Mouse (Mus musculus): Measurements from ENCODE around the gene Egfem1. TPM values are rescaled to one million over a fixed set of nuclear protein-coding genes. Genes with fewer than 3 reads are reported as not detected.

The Egfem1 gene
- polyA plus RNA-seq (2014; fragmentation: Nextera tagmentation; extraction: Ambion mirVana), result 0.48 and 0.99 TPM in 2 replicates

- peaks cover 61% of the 10 kb centered on the region for H3K27me3 ChIP-seq (replicated peaks; ENCODE audit: control insufficient read depth, insufficient read depth, low read length)
Observed at GRCm38 (mm10) chr3:29081952-29082295, at the start of gene Egfem1. Gene Egfem1, plus strand, starts transcription at chr3:29082023.

GRCm38 (mm10) chr3:29033107-29033506 is 48.7 kb upstream of the Egfem1 start:
- Histone ChIP-seq H3K4me2 (ENCODE audit: low read length) (no peak overlapping the region), H3K4me1 (replicated peaks; ENCODE audit: control insufficient read depth, insufficient read depth, low read length) (no peaks in the 10 kb centered on the region), H3K9ac (ENCODE audit: low read length) (no peak overlapping the region), H3K27ac (ENCODE audit: low read depth) (no peak overlapping the region), H3K27me3 (replicated peaks; ENCODE audit: control insufficient read depth, insufficient read depth, low read length) (no peaks in the 10 kb centered on the region), H3K36me3 (ENCODE audit: control insufficient read depth, insufficient read depth, low read length) (no peaks in the 10 kb centered on the region), H3K9me3 (ENCODE audit: control insufficient read depth, low read length) (no peaks in the 10 kb centered on the region), H3K4me3 (ENCODE audit: low read depth, low read length) (no peak overlapping the region)
- 87% methylated on average over 2 of the region's 2 CpGs for WGBS
- no peak for DNase-seq (ENCODE audit: low spot score)
- no peak for ATAC-seq (replicated peaks; ENCODE audit: low FRiP score, low TSS enrichment, low read depth)

More at GRCm38 (mm10) chr3:29081952-29082295, at the start of gene Egfem1:
- H3K36me3 ChIP-seq (ENCODE audit: control insufficient read depth, insufficient read depth, low read length), result no peaks in the 10 kb centered on the region
- ATAC-seq (replicated peaks; ENCODE audit: low FRiP score, low TSS enrichment, low read depth) (no peak; the same call in 1 of the 2 replicates), DNase-seq (ENCODE audit: low spot score) (peak; percentile 58)
- H3K27ac ChIP-seq (ENCODE audit: low read depth), result no peak within 1 kb of the TSS
- H3K4me3 ChIP-seq (ENCODE audit: low read depth, low read length), result peak within 1 kb of the TSS; percentile 38
- 5% methylated on average over 12 of the region's 12 CpGs for WGBS
- peak within 1 kb of the TSS; percentile 77 for H3K4me2 ChIP-seq (ENCODE audit: low read length)
- no peak within 1 kb of the TSS for H3K9ac ChIP-seq (ENCODE audit: low read length)
- H3K4me1 ChIP-seq (replicated peaks; ENCODE audit: control insufficient read depth, insufficient read depth, low read length), result peaks cover 7% of the 10 kb centered on the region; the same call in 1 of the 2 replicates
- H3K9me3 ChIP-seq (ENCODE audit: control insufficient read depth, low read length), result no peaks in the 10 kb centered on the region

GRCm38 (mm10) chr3:29036146-29036545 is 45.7 kb upstream of the Egfem1 start:
- ATAC-seq (replicated peaks; ENCODE audit: low FRiP score, low TSS enrichment, low read depth), result no peak
- DNase-seq (ENCODE audit: low spot score), result peak; percentile 56

GRCm38 (mm10) chr3:29036620-29037019 is 45.2 kb upstream of the Egfem1 start:
- Histone ChIP-seq H3K4me2 (ENCODE audit: low read length) (no peak overlapping the region), H3K4me3 (ENCODE audit: low read depth, low read length) (no peak overlapping the region), H3K27ac (ENCODE audit: low read depth) (no peak overlapping the region), H3K9ac (ENCODE audit: low read length) (no peak overlapping the region), H3K9me3 (ENCODE audit: control insufficient read depth, low read length) (peaks cover 2% of the 10 kb centered on the region; the same call in 1 of the 2 replicates), H3K36me3 (ENCODE audit: control insufficient read depth, insufficient read depth, low read length) (no peaks in the 10 kb centered on the region), H3K4me1 (replicated peaks; ENCODE audit: control insufficient read depth, insufficient read depth, low read length) (no peaks in the 10 kb centered on the region), H3K27me3 (replicated peaks; ENCODE audit: control insufficient read depth, insufficient read depth, low read length) (no peaks in the 10 kb centered on the region)
- DNase-seq (ENCODE audit: low spot score) (no peak), ATAC-seq (replicated peaks; ENCODE audit: low FRiP score, low TSS enrichment, low read depth) (no peak)

More at GRCm38 (mm10) chr3:29036146-29036545, 45.7 kb upstream of the Egfem1 start:
- no peak overlapping the region for H3K4me3 ChIP-seq (ENCODE audit: low read depth, low read length)
- no peaks in the 10 kb centered on the region for H3K4me1 ChIP-seq (replicated peaks; ENCODE audit: control insufficient read depth, insufficient read depth, low read length)
- H3K4me2 ChIP-seq (ENCODE audit: low read length), result no peak overlapping the region
- no peaks in the 10 kb centered on the region for H3K27me3 ChIP-seq (replicated peaks; ENCODE audit: control insufficient read depth, insufficient read depth, low read length)
- H3K9me3 ChIP-seq (ENCODE audit: control insufficient read depth, low read length), result peaks cover 2% of the 10 kb centered on the region; the same call in 1 of the 2 replicates
- H3K36me3 ChIP-seq (ENCODE audit: control insufficient read depth, insufficient read depth, low read length), result no peaks in the 10 kb centered on the region
- H3K9ac ChIP-seq (ENCODE audit: low read length), result no peak overlapping the region
- 5% methylated on average over 3 of the region's 3 CpGs for WGBS
- no peak overlapping the region for H3K27ac ChIP-seq (ENCODE audit: low read depth)

- no peak overlapping the region for H3K4me3 ChIP-seq (ENCODE audit: low read depth, low read length)
- no peaks in the 10 kb centered on the region for H3K36me3 ChIP-seq (ENCODE audit: control insufficient read depth, insufficient read depth, low read length)
- H3K4me2 ChIP-seq (ENCODE audit: low read length), result no peak overlapping the region
- 89% methylated on average over 7 of the region's 7 CpGs for WGBS
- H3K9ac ChIP-seq (ENCODE audit: low read length), result no peak overlapping the region
- no peaks in the 10 kb centered on the region for H3K4me1 ChIP-seq (replicated peaks; ENCODE audit: control insufficient read depth, insufficient read depth, low read length)
- ATAC-seq (replicated peaks; ENCODE audit: low FRiP score, low TSS enrichment, low read depth) (no peak), DNase-seq (ENCODE audit: low spot score) (no peak)
- H3K9me3 ChIP-seq (ENCODE audit: control insufficient read depth, low read length), result peaks cover 2% of the 10 kb centered on the region; the same call in 1 of the 2 replicates
- H3K27ac ChIP-seq (ENCODE audit: low read depth), result no peak overlapping the region
- no peaks in the 10 kb centered on the region for H3K27me3 ChIP-seq (replicated peaks; ENCODE audit: control insufficient read depth, insufficient read depth, low read length)
Observed at GRCm38 (mm10) chr3:29040064-29040463, 41.8 kb upstream of the Egfem1 start.

- Histone ChIP-seq H3K36me3 (ENCODE audit: control insufficient read depth, insufficient read depth, low read length) (no peaks in the 10 kb centered on the region), H3K27me3 (replicated peaks; ENCODE audit: control insufficient read depth, insufficient read depth, low read length) (no peaks in the 10 kb centered on the region), H3K9ac (ENCODE audit: low read length) (no peak overlapping the region), H3K4me2 (ENCODE audit: low read length) (no peak overlapping the region), H3K4me3 (ENCODE audit: low read depth, low read length) (no peak overlapping the region), H3K9me3 (ENCODE audit: control insufficient read depth, low read length) (no peaks in the 10 kb centered on the region), H3K4me1 (replicated peaks; ENCODE audit: control insufficient read depth, insufficient read depth, low read length) (no peaks in the 10 kb centered on the region), H3K27ac (ENCODE audit: low read depth) (no peak overlapping the region)
- DNase-seq (ENCODE audit: low spot score) (no peak), ATAC-seq (replicated peaks; ENCODE audit: low FRiP score, low TSS enrichment, low read depth) (no peak)
- 72% methylated on average over 5 of the region's 5 CpGs for WGBS
Observed at GRCm38 (mm10) chr3:29046281-29046680, 35.5 kb upstream of the Egfem1 start.

GRCm38 (mm10) chr3:29047273-29047932 is 34.4 kb upstream of the Egfem1 start:
- DNase-seq (ENCODE audit: low spot score), result no peak
- Histone ChIP-seq H3K4me3 (ENCODE audit: low read depth, low read length) (no peak overlapping the region), H3K9ac (ENCODE audit: low read length) (no peak overlapping the region), H3K27me3 (replicated peaks; ENCODE audit: control insufficient read depth, insufficient read depth, low read length) (no peaks in the 10 kb centered on the region), H3K4me2 (ENCODE audit: low read length) (no peak overlapping the region), H3K27ac (ENCODE audit: low read depth) (no peak overlapping the region), H3K9me3 (ENCODE audit: control insufficient read depth, low read length) (no peaks in the 10 kb centered on the region), H3K4me1 (replicated peaks; ENCODE audit: control insufficient read depth, insufficient read depth, low read length) (no peaks in the 10 kb centered on the region), H3K36me3 (ENCODE audit: control insufficient read depth, insufficient read depth, low read length) (no peaks in the 10 kb centered on the region)
- ATAC-seq (replicated peaks; ENCODE audit: low FRiP score, low TSS enrichment, low read depth), result no peak
- 77% methylated on average over 14 of the region's 14 CpGs for WGBS

- H3K27ac ChIP-seq (ENCODE audit: low read depth), result no peak overlapping the region
- ATAC-seq (replicated peaks; ENCODE audit: low FRiP score, low TSS enrichment, low read depth) (no peak), DNase-seq (ENCODE audit: low spot score) (no peak)
- H3K4me3 ChIP-seq (ENCODE audit: low read depth, low read length), result no peak overlapping the region
- no peaks in the 10 kb centered on the region for H3K36me3 ChIP-seq (ENCODE audit: control insufficient read depth, insufficient read depth, low read length)
- WGBS, result 82% methylated on average over 4 of the region's 4 CpGs
- H3K4me2 ChIP-seq (ENCODE audit: low read length), result no peak overlapping the region
- no peaks in the 10 kb centered on the region for H3K27me3 ChIP-seq (replicated peaks; ENCODE audit: control insufficient read depth, insufficient read depth, low read length)
- no peaks in the 10 kb centered on the region for H3K9me3 ChIP-seq (ENCODE audit: control insufficient read depth, low read length)
- H3K4me1 ChIP-seq (replicated peaks; ENCODE audit: control insufficient read depth, insufficient read depth, low read length), result no peaks in the 10 kb centered on the region
- H3K9ac ChIP-seq (ENCODE audit: low read length), result no peak overlapping the region
Observed at GRCm38 (mm10) chr3:29063156-29063555, 18.7 kb upstream of the Egfem1 start.
